Mouse (Mus musculus) small intestine, adult 2 months (tissue): ENCODE measurements around the gene Trim26.

ENCODE experiments used
- CTCF ChIP-seq: fragments of 200-500 bp; IDR thresholded peaks from 2 replicates; pipeline ENCODE4 v1.5.1; 2012; ENCODE audit warnings: low read depth, mild to moderate bottlenecking, control low read depth, inconsistent platforms, low read length, moderate library complexity, mixed read lengths; ENCODE audit not compliant: insufficient replicate concordance, insufficient read length; ENCODE audit errors: extremely low read depth
- POLR2A ChIP-seq: fragments of 200-500 bp; IDR thresholded peaks from 2 replicates; pipeline ENCODE4 v1.6.1; 2012; ENCODE audit warnings: low read depth, mild to moderate bottlenecking, control low read depth, inconsistent platforms, low read length, moderate library complexity

DNA sequence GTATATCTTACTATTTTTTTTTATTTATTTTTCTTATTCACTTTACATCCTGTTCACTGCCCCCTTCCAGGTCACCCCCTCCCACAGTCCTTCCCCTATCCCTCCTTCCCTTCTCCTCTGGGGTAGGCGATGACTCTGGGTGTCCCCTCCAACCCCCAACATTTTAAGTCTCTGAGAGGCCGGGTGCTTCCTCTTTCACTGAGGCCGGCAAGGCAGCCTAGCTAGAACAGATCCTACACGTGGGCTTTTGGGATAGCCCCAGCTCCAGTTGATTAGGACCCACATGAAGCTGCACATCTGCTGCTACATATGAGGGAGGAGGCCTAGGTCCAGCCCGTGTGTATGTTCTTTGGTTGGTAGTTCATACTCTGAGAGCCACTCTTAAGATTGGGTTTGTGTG lies 2.1 kb downstream of the Trim26 start:
- TF ChIP-seq POLR2A (no peak), CTCF (no peak)
